Mouse (Mus musculus) kidney, adult 2 months (tissue): ENCODE data around the gene Tmbim6.

Source experiments
- CTCF ChIP-seq: fragments of 200-500 bp; conservative IDR thresholded peaks from 2 replicates; pipeline ENCODE4 v1.5.1; 2011; ENCODE audit warnings: low read depth, mild to moderate bottlenecking, control low read depth, low read length, moderate library complexity, mixed read lengths; ENCODE audit not compliant: insufficient read depth, insufficient read length
- POLR2A ChIP-seq: fragments of 200-500 bp; IDR thresholded peaks from one replicate; pipeline ENCODE4 v1.6.1; 2011; ENCODE audit warnings: low read depth, low read length, control low read depth

DNA sequence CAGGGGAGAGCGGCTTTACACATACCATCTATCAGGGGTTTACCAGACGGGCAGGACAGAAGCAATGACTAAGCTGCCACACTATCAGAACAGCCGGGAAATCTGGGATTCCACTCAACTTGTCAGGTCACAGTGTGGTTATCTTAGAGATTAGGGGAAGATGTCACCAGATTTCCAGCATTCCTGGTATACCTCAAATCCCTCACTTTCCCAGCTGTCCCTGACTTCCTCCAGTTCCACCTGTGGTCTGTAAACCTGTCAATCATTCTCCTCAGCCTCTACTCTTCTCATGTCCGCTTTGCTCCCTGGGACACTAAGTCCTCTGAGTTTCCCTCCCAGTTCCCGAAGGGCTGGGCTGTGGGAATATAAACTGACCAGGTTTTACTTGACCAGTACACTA is 40.4 kb upstream of the Tmbim6 start:
- TF ChIP-seq CTCF (no peak), POLR2A (no peak)
